Mouse (Mus musculus) c-Kit-negative CD71-positive TER-119-positive erythroid progenitor cells, embryonic 14.5 days (primary cell): Measurements from ENCODE around the gene Wt1.

ENCODE experiments used
- DNase-seq: peaks from one replicate; pipeline ENCODE4 v3.0.0-alpha.2; 2013; ENCODE audit warnings: low read depth, low spot score

Gene Wt1

GRCm38 (mm10) chr2:105126279-105126678 is at the start of gene Wt1:
Gene Wt1 (plus strand): TSS chr2:105126529.
- no peak for DNase-seq

DNA sequence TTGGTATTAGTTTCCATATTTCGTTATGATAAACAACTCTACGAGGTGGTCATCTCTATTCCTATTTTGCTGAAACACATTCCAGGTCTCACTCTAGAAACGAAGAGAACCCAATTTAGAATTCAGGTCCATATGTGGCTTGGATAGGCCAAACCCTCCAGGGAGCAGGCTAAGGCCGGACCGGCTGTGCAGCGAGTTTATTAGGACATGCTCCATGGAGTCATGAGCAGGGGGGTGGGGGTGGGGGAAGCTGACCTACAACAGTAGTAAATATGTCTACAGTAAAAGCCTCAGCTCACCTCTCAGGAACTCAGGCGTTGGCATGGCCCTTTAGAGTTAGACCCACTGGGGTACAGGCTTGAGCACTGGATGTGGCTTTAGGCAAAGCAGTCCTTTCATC is 49.2 kb upstream of the Wt1 start:
- no peak for DNase-seq

DNA sequence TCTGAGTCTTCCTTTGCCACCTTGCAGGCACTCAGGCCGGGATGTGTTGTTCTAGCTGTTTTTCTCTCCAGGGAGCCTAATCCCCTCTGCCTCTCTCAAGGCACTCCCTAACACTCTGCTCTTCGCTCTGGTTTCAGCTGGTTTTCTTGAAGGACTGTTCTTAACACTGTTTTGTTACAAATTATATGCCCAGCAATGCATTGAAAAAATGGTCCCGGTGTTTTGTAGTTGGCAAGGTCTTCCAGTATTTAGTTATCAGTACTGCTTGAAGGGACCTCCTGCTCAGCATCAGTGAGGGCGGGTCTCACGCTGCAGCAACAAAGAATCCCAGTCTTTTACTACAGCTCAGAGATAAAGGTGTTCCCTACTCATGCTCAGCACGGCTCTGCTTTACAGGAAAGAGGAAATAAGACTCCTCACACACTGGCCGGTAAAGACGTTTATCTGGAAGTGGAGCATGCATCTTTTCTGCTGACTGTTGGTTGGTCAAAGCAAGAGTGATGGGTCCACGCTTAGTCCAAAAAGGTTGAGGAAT is 44.0 kb upstream of the Wt1 start:
- DNase-seq, result no peak

- DNase-seq, result no peak
Measured at GRCm38 (mm10) chr2:105084035-105084434, 42.3 kb upstream of the Wt1 start.

GRCm38 (mm10) chr2:105086081-105086480 is 40.2 kb upstream of the Wt1 start:
- DNase-seq, result no peak

GRCm38 (mm10) chr2:105088005-105088404 is 38.3 kb upstream of the Wt1 start:
- no peak for DNase-seq

GRCm38 (mm10) chr2:105089083-105089482 is 37.2 kb upstream of the Wt1 start:
- no peak for DNase-seq

- no peak for DNase-seq
Measured at GRCm38 (mm10) chr2:105089581-105090508, 36.5 kb upstream of the Wt1 start.

GRCm38 (mm10) chr2:105090991-105091390 is 35.3 kb upstream of the Wt1 start:
- DNase-seq, result no peak

- DNase-seq, result no peak
Measured at GRCm38 (mm10) chr2:105091718-105092117, 34.6 kb upstream of the Wt1 start, which contains the start of gene Gm11060. Gene Gm11060 (plus strand): TSS chr2:105092018.

- no peak for DNase-seq
Measured at GRCm38 (mm10) chr2:105097294-105097953, 28.9 kb upstream of the Wt1 start.

- DNase-seq, result no peak
Measured at GRCm38 (mm10) chr2:105099410-105099809, 26.9 kb upstream of the Wt1 start.

DNA sequence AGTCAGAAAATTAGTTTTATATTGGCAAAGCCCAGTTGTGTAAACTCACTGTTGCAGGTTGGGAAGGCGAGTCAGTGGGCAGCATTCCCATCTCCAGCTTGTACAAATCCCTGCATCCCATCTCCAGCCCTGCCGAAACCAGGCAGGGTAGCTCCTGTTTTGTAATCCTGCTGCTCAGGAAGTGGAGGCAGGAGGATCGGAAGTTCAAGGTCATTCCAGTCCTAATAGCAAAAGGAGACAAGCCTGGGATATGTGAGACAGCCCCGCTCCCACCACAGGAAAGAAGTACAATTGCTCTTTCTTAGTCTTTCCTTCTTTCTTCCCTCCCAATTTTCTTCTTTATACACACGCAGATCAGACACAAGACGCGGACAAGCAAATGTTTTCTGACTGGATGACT is 25.8 kb upstream of the Wt1 start:
- DNase-seq, result no peak

GRCm38 (mm10) chr2:105108703-105109158 is 17.6 kb upstream of the Wt1 start:
- DNase-seq, result no peak

DNA sequence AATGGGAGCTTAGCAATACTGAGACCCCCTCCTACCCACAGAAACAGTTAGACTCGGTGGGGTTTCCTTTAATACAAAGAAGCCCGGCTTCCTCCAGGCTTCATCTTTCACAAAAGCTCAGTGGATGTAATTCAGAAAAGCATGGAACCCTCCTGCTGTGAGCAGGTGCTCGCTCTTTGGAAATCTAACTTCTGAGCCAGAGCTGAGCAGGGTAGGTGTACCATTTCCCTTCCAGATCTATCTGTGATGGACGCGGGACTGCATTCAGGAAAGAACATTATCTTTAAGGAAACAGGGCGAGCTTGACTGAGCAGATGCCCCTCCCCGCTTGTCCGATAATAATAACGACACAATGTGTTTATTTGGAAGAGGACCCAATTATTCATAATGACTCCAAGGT is 12.3 kb upstream of the Wt1 start:
- no peak for DNase-seq

DNA sequence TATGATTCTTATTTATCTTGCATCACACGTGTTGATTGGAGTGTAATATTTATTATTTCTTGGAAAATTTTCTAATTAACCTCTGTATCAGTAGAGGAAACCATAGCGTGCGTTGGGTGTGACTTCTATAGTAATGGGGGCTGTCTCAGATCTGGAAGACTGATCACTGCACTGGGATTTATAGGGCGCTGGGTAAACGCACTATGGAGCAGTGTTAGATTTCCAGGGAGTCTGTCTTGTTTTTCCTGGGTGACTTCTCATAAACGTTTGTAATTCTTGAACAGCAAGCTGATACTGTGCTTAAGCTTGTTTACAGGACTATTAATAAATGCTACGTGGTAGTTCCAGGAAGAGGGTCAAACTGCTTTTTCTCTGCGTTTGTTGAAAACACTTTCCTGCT is 8.7 kb upstream of the Wt1 start:
- DNase-seq, result no peak

DNA sequence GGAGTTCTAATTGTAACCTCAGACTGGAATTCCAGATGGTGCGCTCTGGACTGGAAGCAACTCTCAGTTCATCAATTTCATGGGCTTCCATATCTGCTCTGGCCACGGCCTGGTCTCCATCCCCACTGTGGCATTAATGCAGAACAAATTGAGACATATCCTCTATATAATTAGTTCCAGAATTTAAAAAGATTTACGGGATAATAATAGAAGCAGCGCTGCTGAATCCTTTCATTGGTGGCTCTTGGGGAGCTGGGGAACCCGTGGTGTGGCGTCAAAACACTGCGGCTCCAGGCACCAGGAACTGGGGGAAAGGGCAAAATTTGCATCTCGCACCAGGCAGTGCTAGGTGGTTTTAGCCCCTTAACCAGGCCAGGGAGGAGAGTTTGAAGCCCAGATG is 4.1 kb upstream of the Wt1 start:
- DNase-seq, result no peak

DNA sequence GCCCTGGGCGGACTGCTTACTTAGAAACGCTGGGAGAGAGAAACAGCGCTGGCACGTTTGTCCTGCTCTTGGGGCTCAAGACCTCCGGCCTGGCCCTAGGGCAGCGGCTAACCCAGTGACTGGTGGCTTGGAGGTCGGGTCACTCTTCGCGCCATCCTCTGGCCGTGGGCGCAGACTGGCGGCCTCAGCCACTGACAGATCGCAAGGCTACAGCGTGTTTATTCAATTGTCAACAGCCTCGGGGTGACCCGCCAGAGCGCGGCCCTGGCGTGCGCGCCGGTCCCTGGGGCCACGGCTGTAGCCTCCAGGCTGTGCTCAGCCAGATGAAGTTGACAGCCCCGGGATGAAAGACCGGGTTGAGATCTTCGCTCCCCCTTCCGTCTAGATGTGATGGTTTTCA is 3.4 kb upstream of the Wt1 start:
- DNase-seq, result no peak

- no peak for DNase-seq
Measured at GRCm38 (mm10) chr2:105123431-105123830, 2.9 kb upstream of the Wt1 start.

- no peak for DNase-seq
Measured at GRCm38 (mm10) chr2:105123881-105124280, 2.4 kb upstream of the Wt1 start.

- DNase-seq, result no peak
Measured at GRCm38 (mm10) chr2:105124391-105124790, 1.9 kb upstream of the Wt1 start.

GRCm38 (mm10) chr2:105125205-105125604 is 1.1 kb upstream of the Wt1 start:
- no peak for DNase-seq

DNA sequence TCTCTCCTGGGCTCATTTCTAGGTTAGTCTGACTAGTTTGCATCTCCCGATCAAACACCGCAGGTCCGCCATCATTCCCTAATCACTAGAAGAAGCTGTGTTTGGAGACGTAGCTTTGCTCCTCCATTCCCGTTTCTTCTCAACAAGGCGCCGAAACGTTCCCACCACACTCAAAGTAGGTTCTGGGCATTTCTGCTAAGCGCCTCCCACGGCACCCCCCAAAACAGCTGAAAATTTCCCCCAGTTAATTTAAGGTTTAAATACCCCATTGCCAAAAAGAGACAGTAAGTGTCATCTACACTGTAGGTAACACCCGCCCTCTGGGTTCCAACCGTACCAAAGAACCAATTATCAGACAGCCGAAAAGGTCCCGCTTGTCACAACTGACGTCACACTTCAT is 688 bp upstream of the Wt1 start:
- no peak for DNase-seq
